Mouse (Mus musculus): Measurements from ENCODE around the gene Vmp1. TPM values are rescaled to one million over a fixed set of nuclear protein-coding genes. Genes with fewer than 3 reads are reported as not detected.

Gene Vmp1
- polyA plus RNA-seq, 1 experiment from 2014 or later = 162 TPM

DNA sequence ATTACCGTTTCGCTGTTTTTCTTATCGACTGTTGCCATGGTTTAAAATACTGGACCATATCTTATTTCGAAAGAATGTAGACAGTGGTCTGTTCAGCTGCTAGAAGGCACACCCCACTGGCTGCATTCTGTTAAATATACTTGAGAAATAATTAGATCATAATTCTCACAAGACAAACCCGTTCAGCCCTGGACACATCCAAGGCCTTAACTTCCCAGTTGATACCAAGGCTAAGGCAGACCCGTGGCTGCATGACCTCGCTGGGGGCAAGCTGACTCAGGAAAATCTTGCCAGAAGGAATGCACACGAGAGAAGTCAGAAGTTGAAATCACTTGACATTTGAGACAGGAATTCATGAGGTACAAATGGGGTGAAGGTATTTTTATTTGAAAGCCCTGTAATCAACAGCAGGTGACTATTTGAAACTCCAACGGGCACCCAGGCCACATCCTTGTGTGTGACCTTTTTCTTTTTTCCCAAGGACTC, 113.3 kb downstream of the Vmp1 start:
- Histone ChIP-seq H3K4me1 (replicated peaks; ENCODE audit: control insufficient read depth, insufficient read depth) (no peaks in the 10 kb centered on the region; the same call in 1 of the 2 replicates), H3K27ac (replicated peaks) (peak overlapping the region; percentile 45), H3K4me3 (ENCODE audit: low read depth, low read length) (no peak overlapping the region), H3K9me3 (ENCODE audit: control insufficient read depth, low read length) (no peaks in the 10 kb centered on the region), H3K4me2 (replicated peaks; ENCODE audit: low read depth) (no peak overlapping the region), H3K36me3 (ENCODE audit: control insufficient read depth, insufficient read depth, low read length) (no peaks in the 10 kb centered on the region), H3K9ac (ENCODE audit: low read length) (no peak overlapping the region), H3K27me3 (ENCODE audit: control insufficient read depth, insufficient read depth, low read length) (no peaks in the 10 kb centered on the region)
- ATAC-seq (ENCODE audit: low FRiP score, low TSS enrichment) (no peak; the same call in 1 of the 2 replicates), DNase-seq (ENCODE audit: low spot score) (peak; percentile 39)
- TF ChIP-seq EP300 (optimal IDR thresholded peaks at IDR 0.05) = no peak
- no peak for TF ChIP-seq CTCF (IDR thresholded peaks at IDR 0.05; ENCODE audit: low read depth)
- 30% methylated on average over 9 of the region's 9 CpGs for WGBS

DNA sequence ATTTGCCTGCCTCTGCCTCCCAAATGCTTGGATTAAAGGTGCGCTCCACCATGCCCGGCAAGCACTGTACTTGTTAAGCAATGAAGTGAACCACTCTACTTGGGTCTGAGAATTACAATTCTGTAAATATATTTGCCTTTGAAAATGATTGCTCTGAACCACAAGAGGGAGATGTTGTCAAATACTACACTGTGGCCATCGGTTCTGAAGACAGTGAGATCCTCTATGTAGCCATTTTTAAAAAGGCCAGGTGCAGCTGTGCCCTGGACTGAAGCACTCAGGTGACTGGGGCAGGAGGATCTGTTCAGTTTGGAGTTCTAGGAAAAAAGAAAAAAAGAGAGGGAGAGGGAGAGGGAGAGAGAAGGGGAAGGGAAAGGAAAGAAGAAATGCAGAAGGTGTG, 115.2 kb downstream of the Vmp1 start:
- TF ChIP-seq CTCF (IDR thresholded peaks at IDR 0.05; ENCODE audit: low read depth) = peak; percentile 92
- TF ChIP-seq EP300 (optimal IDR thresholded peaks at IDR 0.05) = no peak
- Histone ChIP-seq H3K4me2 (replicated peaks; ENCODE audit: low read depth) (no peak overlapping the region), H3K27me3 (ENCODE audit: control insufficient read depth, insufficient read depth, low read length) (no peaks in the 10 kb centered on the region), H3K9me3 (ENCODE audit: control insufficient read depth, low read length) (no peaks in the 10 kb centered on the region), H3K9ac (ENCODE audit: low read length) (no peak overlapping the region), H3K4me3 (ENCODE audit: low read depth, low read length) (no peak overlapping the region), H3K36me3 (ENCODE audit: control insufficient read depth, insufficient read depth, low read length) (no peaks in the 10 kb centered on the region), H3K27ac (replicated peaks) (no peak overlapping the region), H3K4me1 (replicated peaks; ENCODE audit: control insufficient read depth, insufficient read depth) (no peaks in the 10 kb centered on the region)
- 50% methylated on average over 3 of the region's 3 CpGs for WGBS
- ATAC-seq (ENCODE audit: low FRiP score, low TSS enrichment) (peak; percentile 47), DNase-seq (ENCODE audit: low spot score) (peak; percentile 26)

DNA sequence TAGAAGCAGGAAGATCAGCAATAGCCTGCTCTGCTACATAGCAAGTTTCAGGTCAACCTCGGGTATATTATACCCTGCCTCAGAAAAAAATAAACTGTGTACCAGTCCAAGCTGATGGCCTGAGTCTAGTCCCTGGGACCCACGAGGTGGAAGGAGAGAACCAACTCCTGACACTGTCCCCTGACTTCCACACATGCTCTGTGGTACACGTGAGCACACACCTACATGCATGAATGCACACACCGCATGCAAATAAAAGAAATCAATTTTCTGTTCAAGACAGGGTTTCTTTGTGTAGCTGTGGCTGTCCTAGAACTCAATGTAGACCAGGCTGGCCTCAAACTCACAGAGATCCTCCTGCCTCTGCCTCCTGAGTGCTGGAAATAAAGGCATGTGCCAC, 125.4 kb downstream of the Vmp1 start:
- Histone ChIP-seq H3K27me3 (ENCODE audit: control insufficient read depth, insufficient read depth, low read length) (no peaks in the 10 kb centered on the region), H3K4me2 (replicated peaks; ENCODE audit: low read depth) (no peak overlapping the region), H3K4me1 (replicated peaks; ENCODE audit: control insufficient read depth, insufficient read depth) (no peaks in the 10 kb centered on the region), H3K9ac (ENCODE audit: low read length) (no peak overlapping the region), H3K9me3 (ENCODE audit: control insufficient read depth, low read length) (no peaks in the 10 kb centered on the region), H3K4me3 (ENCODE audit: low read depth, low read length) (no peak overlapping the region), H3K36me3 (ENCODE audit: control insufficient read depth, insufficient read depth, low read length) (0 out of 2 replicates have a peak, but pooled peaks cover 4% of the 10 kb centered on the region), H3K27ac (replicated peaks) (no peak overlapping the region)
- WGBS = 90% methylated on average over 4 of the region's 4 CpGs
- ATAC-seq (ENCODE audit: low FRiP score, low TSS enrichment) (no peak), DNase-seq (ENCODE audit: low spot score) (no peak)
- TF ChIP-seq EP300 (optimal IDR thresholded peaks at IDR 0.05) = no peak
- no peak for TF ChIP-seq CTCF (IDR thresholded peaks at IDR 0.05; ENCODE audit: low read depth)

DNA sequence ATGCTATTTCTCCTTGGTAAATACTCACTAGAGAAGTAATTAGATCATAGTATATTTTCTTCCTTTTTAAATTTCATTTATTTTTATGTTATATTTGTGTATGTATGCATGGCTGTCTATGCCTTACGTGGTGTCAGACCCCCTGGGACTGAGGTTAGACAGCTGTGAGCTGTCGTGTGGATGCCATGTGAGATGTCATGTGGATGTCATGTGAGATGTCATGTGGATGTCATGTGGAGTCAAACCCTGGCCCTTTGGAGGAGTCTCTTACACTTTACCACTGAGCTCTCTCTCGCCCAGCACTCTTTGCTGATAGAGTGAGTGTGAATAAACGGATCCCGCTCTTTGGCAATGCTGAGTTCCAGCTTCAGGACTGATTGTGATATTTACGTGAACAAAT, 130.1 kb downstream of the Vmp1 start:
- WGBS = 90% methylated on average over 6 of the region's 6 CpGs

DNA sequence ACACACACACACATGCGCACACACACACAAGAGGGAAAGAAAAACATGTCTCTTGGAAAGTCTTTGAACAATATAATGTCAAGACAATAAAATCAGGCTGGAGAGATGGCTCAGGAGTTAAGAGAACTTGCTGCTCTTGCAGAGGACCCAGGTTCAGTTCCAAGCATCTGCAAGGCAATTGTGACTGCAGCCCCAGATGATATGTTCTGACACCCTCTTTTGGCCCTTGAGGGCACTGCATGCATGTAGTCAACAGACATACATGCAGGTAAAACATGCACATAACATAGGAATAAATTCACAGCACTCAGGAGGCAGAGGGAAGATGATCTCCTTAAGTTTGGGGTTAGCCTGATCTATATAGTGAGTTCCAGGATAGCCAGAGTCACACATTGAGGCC, 136.2 kb downstream of the Vmp1 start:
- no peak for ATAC-seq (ENCODE audit: low FRiP score, low TSS enrichment)
- Histone ChIP-seq H3K9me3 (ENCODE audit: control insufficient read depth, low read length) (no peaks in the 10 kb centered on the region), H3K27me3 (ENCODE audit: control insufficient read depth, insufficient read depth, low read length) (no peaks in the 10 kb centered on the region), H3K9ac (ENCODE audit: low read length) (no peak overlapping the region), H3K4me2 (replicated peaks; ENCODE audit: low read depth) (no peak overlapping the region), H3K4me1 (replicated peaks; ENCODE audit: control insufficient read depth, insufficient read depth) (no peaks in the 10 kb centered on the region), H3K27ac (replicated peaks) (no peak overlapping the region), H3K4me3 (ENCODE audit: low read depth, low read length) (no peak overlapping the region), H3K36me3 (ENCODE audit: control insufficient read depth, insufficient read depth, low read length) (0 out of 2 replicates have a peak, but pooled peaks cover 4% of the 10 kb centered on the region)
- WGBS = 96% methylated on average over 1 of the region's 1 CpGs
- DNase-seq (ENCODE audit: low spot score) = no peak
- TF ChIP-seq EP300 (optimal IDR thresholded peaks at IDR 0.05) (no peak), CTCF (IDR thresholded peaks at IDR 0.05; ENCODE audit: low read depth) (peak; percentile 35; the same call in 1 of the 2 replicates)

More for the DNA sequence above, 130.1 kb downstream of the Vmp1 start:
- H3K9me3 ChIP-seq (ENCODE audit: control insufficient read depth, low read length) = no peaks in the 10 kb centered on the region
- H3K4me3 ChIP-seq (ENCODE audit: low read depth, low read length) = no peak overlapping the region
- no peaks in the 10 kb centered on the region for H3K27me3 ChIP-seq (ENCODE audit: control insufficient read depth, insufficient read depth, low read length)
- 0 out of 2 replicates have a peak, but pooled peaks cover 8% of the 10 kb centered on the region for H3K36me3 ChIP-seq (ENCODE audit: control insufficient read depth, insufficient read depth, low read length)
- TF ChIP-seq EP300 (optimal IDR thresholded peaks at IDR 0.05) (no peak), CTCF (IDR thresholded peaks at IDR 0.05; ENCODE audit: low read depth) (no peak)
- ATAC-seq (ENCODE audit: low FRiP score, low TSS enrichment) (no peak), DNase-seq (ENCODE audit: low spot score) (no peak)
- H3K4me1 ChIP-seq (replicated peaks; ENCODE audit: control insufficient read depth, insufficient read depth) = no peaks in the 10 kb centered on the region
- no peak overlapping the region for H3K4me2 ChIP-seq (replicated peaks; ENCODE audit: low read depth)
- H3K9ac ChIP-seq (ENCODE audit: low read length) = no peak overlapping the region
- no peak overlapping the region for H3K27ac ChIP-seq (replicated peaks)

DNA sequence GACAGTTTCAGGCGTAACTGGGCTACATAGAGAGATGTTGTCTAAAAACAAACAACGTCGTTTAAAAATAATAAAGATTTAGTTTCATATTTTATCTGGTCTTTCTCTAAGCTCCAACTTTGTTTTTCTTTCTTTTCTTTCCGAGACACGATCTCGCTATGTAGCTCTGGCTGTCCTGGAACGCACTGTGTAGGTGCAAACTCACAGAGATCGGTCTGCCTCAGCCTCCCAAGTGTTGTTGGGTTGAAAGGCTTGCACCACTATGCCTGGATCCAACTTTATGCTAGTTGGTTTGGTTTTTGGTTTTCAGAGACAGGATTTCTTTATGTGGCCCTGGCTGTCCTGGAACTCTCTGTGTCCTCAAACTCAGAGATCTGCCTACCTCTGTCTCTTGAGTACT, 138.1 kb downstream of the Vmp1 start:
- no peak for DNase-seq (ENCODE audit: low spot score)
- 66% methylated on average over 8 of the region's 8 CpGs for WGBS
- no peaks in the 10 kb centered on the region for H3K9me3 ChIP-seq (ENCODE audit: control insufficient read depth, low read length)

More for the DNA sequence above, 138.1 kb downstream of the Vmp1 start:
- Histone ChIP-seq H3K4me3 (ENCODE audit: low read depth, low read length) (peak overlapping the region; percentile 90), H3K36me3 (ENCODE audit: control insufficient read depth, insufficient read depth, low read length) (0 out of 2 replicates have a peak, but pooled peaks cover 4% of the 10 kb centered on the region), H3K27ac (replicated peaks) (no peak overlapping the region), H3K4me1 (replicated peaks; ENCODE audit: control insufficient read depth, insufficient read depth) (no peaks in the 10 kb centered on the region), H3K9ac (ENCODE audit: low read length) (peak overlapping the region; percentile 97), H3K27me3 (ENCODE audit: control insufficient read depth, insufficient read depth, low read length) (no peaks in the 10 kb centered on the region), H3K4me2 (replicated peaks; ENCODE audit: low read depth) (peak overlapping the region; percentile 55)
- no peak for ATAC-seq (ENCODE audit: low FRiP score, low TSS enrichment)
- no peak for TF ChIP-seq EP300 (optimal IDR thresholded peaks at IDR 0.05)
- TF ChIP-seq CTCF (IDR thresholded peaks at IDR 0.05; ENCODE audit: low read depth) = no peak

Measured in stomach, postnatal 0 days (tissue).